Mouse (Mus musculus): ENCODE measurements around the gene BC037034.

BC037034 gene

GRCm38 (mm10) chr5:138263260-138264206, at the start of gene BC037034:
Gene BC037034, minus strand, starts transcription at chr5:138264033.
- DNase-seq, result peak; percentile 91

GRCm38 (mm10) chr5:138312795-138313194, 49.0 kb upstream of the BC037034 start:
- DNase-seq, result no peak

GRCm38 (mm10) chr5:138299613-138300012, 35.8 kb upstream of the BC037034 start:
- DNase-seq, result no peak

GRCm38 (mm10) chr5:138294158-138294557, 30.3 kb upstream of the BC037034 start:
- no peak for DNase-seq

- DNase-seq, result no peak
Observed at GRCm38 (mm10) chr5:138291638-138292037, 27.8 kb upstream of the BC037034 start.

GRCm38 (mm10) chr5:138287861-138288260, 24.0 kb upstream of the BC037034 start:
- DNase-seq, result no peak

- no peak for DNase-seq
Observed at GRCm38 (mm10) chr5:138283540-138283939, 19.7 kb upstream of the BC037034 start.

GRCm38 (mm10) chr5:138281798-138282197, 18.0 kb upstream of the BC037034 start:
- no peak for DNase-seq

- DNase-seq, result no peak
Observed at GRCm38 (mm10) chr5:138280829-138281228, 17.0 kb upstream of the BC037034 start.

- no peak for DNase-seq
Observed at GRCm38 (mm10) chr5:138280425-138280768, 16.6 kb upstream of the BC037034 start.

GRCm38 (mm10) chr5:138279585-138280424, 16.0 kb upstream of the BC037034 start, which contains the start of the genes Gm43720, Gpc2 and Stag3:
Gene Gm43720, minus strand, starts transcription at chr5:138279958.
Gene Gpc2, minus strand, starts transcription at chr5:138280005.
Gene Stag3, plus strand, starts transcription at chr5:138280240.
- peak; percentile 52 for DNase-seq

GRCm38 (mm10) chr5:138277994-138278393, 14.2 kb upstream of the BC037034 start:
- no peak for DNase-seq

- DNase-seq, result no peak
Observed at GRCm38 (mm10) chr5:138275216-138276050, 11.6 kb upstream of the BC037034 start.

GRCm38 (mm10) chr5:138274186-138274585, 10.4 kb upstream of the BC037034 start:
- DNase-seq, result no peak

GRCm38 (mm10) chr5:138272409-138272923, 8.6 kb upstream of the BC037034 start, which contains the start of gene Gal3st4:
Gene Gal3st4, minus strand, starts transcription at chr5:138272840.
- no peak for DNase-seq

- DNase-seq, result no peak
Observed at GRCm38 (mm10) chr5:138271232-138271631, 7.4 kb upstream of the BC037034 start.

- no peak for DNase-seq
Observed at GRCm38 (mm10) chr5:138268980-138269379, 5.1 kb upstream of the BC037034 start.

GRCm38 (mm10) chr5:138267114-138267513, 3.3 kb upstream of the BC037034 start:
- DNase-seq, result no peak

- no peak for DNase-seq
Observed at GRCm38 (mm10) chr5:138265712-138266111, 1.9 kb upstream of the BC037034 start.

GRCm38 (mm10) chr5:138264207-138264578, 360 bp upstream of the BC037034 start:
- DNase-seq, result no peak

- peak; percentile 26 for DNase-seq
Observed at GRCm38 (mm10) chr5:138262582-138263240, 1.1 kb downstream of the BC037034 start.

- no peak for DNase-seq
Observed at GRCm38 (mm10) chr5:138262001-138262400, 1.8 kb downstream of the BC037034 start.

All from cerebellum, adult 11-12 months (tissue).